Mouse (Mus musculus) liver, embryonic 14.5 days (tissue): ENCODE measurements around the gene Mid1. TPM values are rescaled to one million over a fixed set of nuclear protein-coding genes. Genes with fewer than 3 reads are reported as not detected.

Experiments
- ATAC-seq: fragments of 200-750 bp; cut with Nextera tagmentation; 2 replicates; pipeline ENCODE4 v1.8.0; 2017; ENCODE audit warnings: moderate number of reproducible peaks, mild to moderate bottlenecking, moderate library complexity; ENCODE audit not compliant: insufficient read depth
- DNase-seq, 3 experiments: peaks; one replicate each; pipeline ENCODE4 v3.0.0-alpha.2; 2012 to 2013; ENCODE audit warnings: low read depth in 3 of 3, low spot score in 3 of 3
- H3K27ac ChIP-seq: fragments of 300-500 bp; sonication (generic); 2 replicates; pipeline ENCODE4 v1.5.1; 2014; ENCODE audit warnings: moderate library complexity, mild to moderate bottlenecking, control low read depth, inconsistent platforms
- H3K27me3 ChIP-seq: fragments of 300-500 bp; sonication (generic); 2 replicates; pipeline ENCODE4 v1.6.1; 2014; ENCODE audit warnings: mild to moderate bottlenecking, low read length, moderate library complexity; ENCODE audit not compliant: control insufficient read depth, insufficient read depth
- H3K36me3 ChIP-seq: fragments of 300-500 bp; sonication (generic); replicated peaks from 2 replicates; pipeline ENCODE4 v1.6.1; 2014; ENCODE audit warnings: low read depth; ENCODE audit not compliant: control insufficient read depth, insufficient read depth
- H3K4me1 ChIP-seq, 2 experiments: fragments of 200-500 bp in 1 of 2; fragments of 300-500 bp in 1 of 2; sonication (generic) in 1 of 2; replicated peaks; 2 replicates each; pipeline ENCODE4 v1.6.1; 2012 to 2014; ENCODE audit warnings: antibody characterized with exemption in 1 of 2, inconsistent platforms in 1 of 2, low read length in 1 of 2; ENCODE audit not compliant: control insufficient read depth in 2 of 2, insufficient read depth in 2 of 2
- H3K4me2 ChIP-seq: fragments of 300-500 bp; sonication (generic); 2 replicates; pipeline ENCODE4 v1.6.1; 2014; ENCODE audit warnings: low read depth, mild to moderate bottlenecking, control low read depth, moderate library complexity
- H3K4me3 ChIP-seq, 2 experiments: fragments of 200-500 bp in 1 of 2; fragments of 300-500 bp in 1 of 2; sonication (generic) in 1 of 2; 2 replicates each; pipeline ENCODE4 v1.5.1; 2012 to 2014; ENCODE audit warnings: low read depth in 2 of 2, low read length in 2 of 2, mild to moderate bottlenecking in 2 of 2, control low read depth in 1 of 2, inconsistent platforms in 1 of 2, moderate library complexity in 1 of 2; ENCODE audit not compliant: insufficient read depth in 1 of 2
- H3K9ac ChIP-seq: fragments of 300-500 bp; sonication (generic); replicated peaks from 2 replicates; pipeline ENCODE4 v1.6.1; 2014; ENCODE audit warnings: mild to moderate bottlenecking, control low read depth, moderate library complexity
- H3K9me3 ChIP-seq: fragments of 300-500 bp; sonication (generic); 2 replicates; pipeline ENCODE4 v1.6.1; 2016; ENCODE audit warnings: low read length, mixed read lengths; ENCODE audit not compliant: control insufficient read depth
- CTCF ChIP-seq: IDR thresholded peaks from 2 replicates; pipeline ENCODE4 v1.5.1; 2016; ENCODE audit warnings: antibody characterized with exemption, low read depth, control low read depth
- EP300 ChIP-seq: IDR thresholded peaks from 2 replicates; pipeline ENCODE4 v1.6.1; 2016; ENCODE audit warnings: antibody characterized with exemption, low read depth
- WGBS: fragments of 180-500 bp; shearing (Covaris S2); extraction: QIAGEN DNeasy Blood & Tissue Kit; methylation state at CpG from one replicate; pipeline ENCODE4 v1.1.7; 2014; ENCODE audit not compliant: insufficient replicate concordance; 5-methylcytosine and 5-hydroxymethylcytosine counted together
- polyA plus RNA-seq, 2 experiments: library from polyadenylated mRNA; depleted of rRNA in 1 of 2; stranded (reverse) in 1 of 2; unstranded in 1 of 2; fragments of >200 nt; fragmentation: Nextera tagmentation in 1 of 2; extraction: Ambion mirVana in 1 of 2; gene quantifications; 2 replicates each; pipeline versions ENCODE4 v1.2.1 to v1.2.3; 2012 to 2014

The Mid1 gene
- polyA plus RNA-seq, 2 experiments, result 1.1 to 1.2 TPM

DNA sequence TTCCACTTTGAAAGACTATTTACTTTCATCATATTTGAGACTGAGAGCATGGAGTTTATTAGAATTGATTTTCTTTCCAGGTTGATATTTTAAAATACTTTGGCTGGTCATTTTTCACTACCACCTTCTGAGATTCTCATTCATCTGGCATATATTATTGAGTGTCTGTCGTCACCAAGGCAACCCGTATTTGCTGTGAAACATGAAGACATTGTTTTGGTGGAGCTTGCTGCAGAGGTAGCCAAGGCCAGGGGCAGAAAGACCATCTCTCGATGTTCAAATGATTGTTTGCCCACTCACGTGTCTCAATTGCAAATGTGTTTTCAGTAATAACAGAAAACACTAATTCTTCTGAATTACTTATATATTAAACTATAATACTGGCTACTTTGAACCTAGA is 145.1 kb downstream of the Mid1 start:
- no peak overlapping the region for H3K4me3 ChIP-seq
- no peak for ATAC-seq
- TF ChIP-seq CTCF, result no peak
- no peak for TF ChIP-seq EP300
- H3K4me2 ChIP-seq, result no peak overlapping the region
- 50% methylated on average over 4 of the region's 4 CpGs for WGBS
- H3K9me3 ChIP-seq, result no peaks in the 10 kb centered on the region
- H3K36me3 ChIP-seq, result no peaks in the 10 kb centered on the region
- H3K27me3 ChIP-seq, result no peaks in the 10 kb centered on the region
- no peak overlapping the region for H3K9ac ChIP-seq
- DNase-seq, result no peak
- H3K27ac ChIP-seq, result no peak overlapping the region
- no peaks in the 10 kb centered on the region for H3K4me1 ChIP-seq

DNA sequence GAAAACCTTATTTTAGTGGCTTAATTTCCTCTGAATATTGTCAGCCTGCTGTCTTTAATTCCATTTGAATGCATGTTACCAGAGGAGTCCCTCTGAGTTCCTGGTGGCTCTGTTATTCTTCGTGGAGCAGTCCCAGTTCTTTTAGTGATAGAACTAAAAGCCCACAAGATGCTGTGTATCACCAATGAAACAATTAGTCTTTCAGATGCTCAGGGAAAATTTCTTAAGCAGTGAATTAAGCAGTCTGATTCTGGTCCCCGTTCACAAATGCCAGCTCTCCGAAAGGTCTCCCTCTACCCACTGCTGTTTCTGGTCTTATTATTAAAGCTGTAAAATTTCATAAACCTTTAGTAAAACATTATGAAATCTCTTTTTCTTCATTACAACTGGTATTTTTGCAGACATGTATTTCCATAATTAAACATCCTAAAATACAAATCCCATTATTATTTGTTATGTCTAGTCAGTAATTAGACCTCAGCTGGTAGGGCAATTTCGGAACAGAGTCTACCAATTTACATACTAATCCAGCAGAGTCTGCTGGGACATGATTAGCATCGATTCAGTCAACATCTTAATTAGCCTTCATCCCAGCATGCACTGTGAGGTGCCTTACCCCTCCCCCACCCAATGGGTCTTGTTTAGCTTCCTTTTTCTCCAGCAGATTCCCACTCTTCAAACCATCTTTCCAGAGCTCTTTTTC is 153.1 kb downstream of the Mid1 start:
- ATAC-seq, result no peak
- Histone ChIP-seq H3K27ac (no peak overlapping the region), H3K4me3 (no peak overlapping the region), H3K27me3 (no peaks in the 10 kb centered on the region), H3K4me1 (no peaks in the 10 kb centered on the region), H3K9ac (no peak overlapping the region), H3K36me3 (no peaks in the 10 kb centered on the region), H3K4me2 (no peak overlapping the region), H3K9me3 (no peaks in the 10 kb centered on the region)
- WGBS, result 42% methylated on average over 5 of the region's 5 CpGs
- no peak for DNase-seq
- TF ChIP-seq EP300 (no peak), CTCF (no peak)

DNA sequence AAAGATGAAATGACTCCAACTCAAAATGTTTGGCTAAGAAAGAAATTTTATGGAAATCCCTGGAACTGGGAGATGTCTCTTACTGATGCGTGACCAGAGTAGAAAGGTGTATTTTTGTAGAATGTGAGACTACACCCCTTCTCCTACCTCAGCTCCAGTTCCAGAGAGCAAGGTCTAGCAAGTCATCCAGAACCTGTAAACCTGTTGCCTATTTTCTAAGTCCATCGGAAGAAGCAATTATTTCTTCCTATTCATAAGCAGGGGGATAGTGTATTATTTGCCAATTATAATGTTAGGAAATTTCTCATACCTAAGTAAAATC is 153.6 kb downstream of the Mid1 start:
- TF ChIP-seq EP300 (no peak), CTCF (no peak)
- Histone ChIP-seq H3K27me3 (no peaks in the 10 kb centered on the region), H3K27ac (no peak overlapping the region), H3K9me3 (no peaks in the 10 kb centered on the region), H3K4me1 (no peaks in the 10 kb centered on the region), H3K4me3 (no peak overlapping the region), H3K36me3 (no peaks in the 10 kb centered on the region), H3K9ac (no peak overlapping the region), H3K4me2 (no peak overlapping the region)
- ATAC-seq (no peak), DNase-seq (no peak)
- WGBS, result 69% methylated on average over 2 of the region's 2 CpGs

DNA sequence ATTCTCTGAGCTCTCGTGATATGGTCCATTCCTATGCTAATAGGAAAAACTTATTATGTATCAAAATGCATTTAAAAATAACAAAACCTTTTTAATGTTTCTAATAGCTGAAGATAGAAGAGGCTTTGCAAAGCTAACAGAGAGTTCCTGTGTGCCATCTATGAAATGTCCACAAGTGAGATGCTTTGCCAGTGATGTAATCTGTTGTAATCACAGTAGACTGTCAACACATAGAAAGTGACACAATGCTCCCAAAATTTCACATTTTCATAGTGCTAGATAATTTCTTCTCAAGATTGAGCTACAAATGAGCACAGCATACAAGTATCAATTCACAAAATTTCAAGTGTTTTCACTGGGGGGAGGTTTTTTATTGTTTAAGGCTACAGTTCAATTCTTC is 158.3 kb downstream of the Mid1 start:
- DNase-seq (no peak), ATAC-seq (no peak)
- no peak overlapping the region for H3K9ac ChIP-seq
- TF ChIP-seq EP300 (no peak), CTCF (no peak)
- 29% methylated on average over 1 of the region's 1 CpGs for WGBS
- H3K4me1 ChIP-seq, result no peaks in the 10 kb centered on the region
- H3K9me3 ChIP-seq, result no peaks in the 10 kb centered on the region
- no peaks in the 10 kb centered on the region for H3K36me3 ChIP-seq
- H3K4me3 ChIP-seq, result no peak overlapping the region
- H3K4me2 ChIP-seq, result no peak overlapping the region
- no peak overlapping the region for H3K27ac ChIP-seq
- H3K27me3 ChIP-seq, result no peaks in the 10 kb centered on the region

DNA sequence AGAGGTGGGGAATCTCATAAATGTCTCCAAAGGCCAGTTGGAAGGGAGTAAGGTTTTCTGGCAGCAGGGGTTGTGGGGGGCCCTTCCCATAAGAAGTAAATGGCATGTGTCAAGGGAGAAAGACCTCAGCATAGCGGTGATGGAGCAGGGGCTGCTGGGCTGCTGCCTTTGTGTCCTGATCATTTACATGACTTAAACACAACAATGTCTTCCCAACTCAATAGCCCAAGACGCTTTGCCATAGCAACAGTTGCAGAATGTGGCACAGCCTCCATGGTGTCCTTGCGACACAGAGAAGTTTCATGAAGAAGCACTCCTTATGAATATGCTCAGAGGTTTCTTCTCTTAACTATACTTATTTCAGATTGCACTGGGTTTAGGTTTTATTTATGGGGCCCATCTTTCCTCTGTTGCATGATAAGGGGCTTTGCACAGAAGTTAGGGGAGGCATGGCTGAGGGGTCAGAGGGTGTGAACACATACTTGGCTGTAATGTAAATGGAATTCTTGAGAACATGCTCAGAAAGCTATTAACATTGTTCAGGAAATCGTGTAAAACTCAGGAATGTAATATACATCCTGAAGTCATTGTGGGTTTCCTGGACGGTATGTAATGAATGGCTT is 159.3 kb downstream of the Mid1 start:
- no peak for TF ChIP-seq CTCF
- no peak for TF ChIP-seq EP300
- Histone ChIP-seq H3K9ac (no peak overlapping the region), H3K27me3 (no peaks in the 10 kb centered on the region), H3K36me3 (no peaks in the 10 kb centered on the region), H3K4me1 (no peaks in the 10 kb centered on the region), H3K4me3 (no peak overlapping the region), H3K4me2 (no peak overlapping the region), H3K27ac (no peak overlapping the region), H3K9me3 (no peaks in the 10 kb centered on the region)
- 32% methylated on average over 5 of the region's 5 CpGs for WGBS
- no peak for DNase-seq
- no peak for ATAC-seq
